Mouse (Mus musculus) bone marrow, adult 2 months (tissue): ENCODE data around the gene Scn1b.

Source experiments
- CTCF ChIP-seq: fragments of 200-500 bp; IDR thresholded peaks from 2 replicates; pipeline ENCODE4 v1.5.1; 2011; ENCODE audit warnings: low read length, control low read depth; ENCODE audit not compliant: control insufficient read depth, insufficient read depth
- POLR2A ChIP-seq: fragments of 200-500 bp; IDR thresholded peaks from 2 replicates; pipeline ENCODE4 v1.6.1; 2011; ENCODE audit warnings: low read depth, mild to moderate bottlenecking, control low read depth, low read length, borderline replicate concordance; ENCODE audit not compliant: control insufficient read depth

GRCm38 (mm10) chr7:31089721-31090120 lies 37.1 kb downstream of the Scn1b start:
- TF ChIP-seq CTCF = no peak
- no peak for TF ChIP-seq POLR2A
